Mouse (Mus musculus) liver, adult 10 weeks (tissue): ENCODE data around the gene Gja5. TPM values are rescaled to one million over a fixed set of nuclear protein-coding genes. Genes with fewer than 3 reads are reported as not detected.

ENCODE experiments used
- polyA plus RNA-seq: library from polyadenylated mRNA; stranded (reverse); fragments of 350-450 nt; fragmentation: Illumina TruSeq; extraction: RNeasy Lipid Tissue Mini Kit (QIAGEN cat#74804); gene quantifications from one replicate; pipeline ENCODE4 v1.2.3, GENCODE M21; 2014; ENCODE audit warnings: low read depth, low replicate concordance

The Gja5 gene
- polyA plus RNA-seq = 0.32 TPM

DNA sequence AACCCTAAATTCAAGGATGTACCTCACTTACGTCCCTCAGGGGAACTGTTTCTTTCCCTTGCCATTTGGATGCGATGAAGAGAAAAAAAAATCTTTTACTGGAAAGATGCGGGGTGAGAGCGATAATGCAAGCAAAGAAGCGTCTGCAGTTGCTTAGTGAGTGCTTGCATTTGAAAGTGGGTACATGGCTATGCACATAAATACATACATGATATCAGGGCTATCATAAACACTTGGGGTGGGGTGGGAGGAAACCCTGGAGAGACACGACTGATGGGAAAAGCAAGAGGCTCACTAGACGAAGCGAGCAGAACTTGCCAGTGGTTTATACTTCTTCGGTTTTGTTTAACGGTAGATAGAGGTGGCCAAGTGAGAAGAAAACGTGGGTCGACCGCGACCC, at the start of gene Gja5:
Gja5 (plus strand) TSS at position 301 of the 400 bp plus-strand sequence.

DNA sequence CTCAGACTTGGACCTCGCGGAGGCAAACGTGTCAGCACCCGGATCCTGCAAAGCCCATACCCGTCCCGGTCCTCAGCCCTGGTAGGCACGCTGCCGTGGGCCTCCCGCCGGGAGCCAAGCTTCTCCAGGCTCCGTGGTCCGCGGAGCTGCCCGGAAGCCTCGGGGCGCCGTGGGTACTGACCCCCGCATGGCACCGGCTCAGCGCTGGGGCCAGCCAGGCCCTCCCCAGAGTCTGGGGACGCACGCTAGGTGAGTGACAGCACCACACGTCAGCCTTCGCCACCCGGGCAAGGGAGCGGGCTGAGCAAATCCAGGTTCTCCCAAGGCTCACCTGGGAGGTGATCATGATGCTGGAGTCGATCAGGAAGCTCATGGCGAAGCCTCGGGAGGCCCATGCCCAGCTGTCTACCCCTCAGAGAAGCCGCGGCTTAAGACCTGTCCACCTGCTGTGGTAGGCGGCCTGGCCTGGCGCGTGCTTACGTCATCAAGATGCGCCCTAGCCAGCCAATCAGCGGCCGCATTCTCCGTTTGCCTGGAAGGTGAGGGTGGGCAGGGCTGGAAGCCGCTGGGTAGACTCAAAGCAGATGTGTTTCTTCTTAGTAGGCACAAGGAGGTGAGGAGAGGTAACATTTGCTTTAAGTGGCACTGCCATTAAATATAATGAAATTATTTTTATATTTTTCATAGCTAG, 503 bp downstream of the Gja5 start, which contains the start of gene Gpr89:
Gpr89 (minus strand) TSS at position 496 of the 691 bp plus-strand sequence.

DNA sequence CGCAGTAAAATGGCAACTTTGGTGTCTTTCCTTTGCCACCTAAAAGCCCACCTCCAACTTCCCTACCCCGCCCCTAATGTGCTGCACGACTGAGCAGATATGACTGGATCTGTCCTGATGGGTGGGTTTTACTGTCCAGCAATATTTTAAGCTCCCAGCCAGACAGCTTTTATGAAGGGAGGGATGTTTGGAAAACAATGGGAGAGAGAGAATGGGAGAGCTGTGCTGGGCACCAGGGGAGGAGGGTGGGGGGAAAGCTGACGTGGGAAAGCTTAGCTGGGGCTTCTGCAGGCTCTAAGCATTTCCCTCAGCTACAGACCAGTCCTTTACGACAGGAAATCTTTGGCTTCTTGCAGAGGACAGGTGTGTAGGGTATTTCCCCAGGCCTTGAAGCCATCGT, 21.4 kb downstream of the Gja5 start, which contains the start of gene Gja8:
Gja8 (minus strand) TSS at position 101 of the 400 bp plus-strand sequence.

Other genes starting within 250 kb of the Gja5 start
- gene Ankrd35, start 234.6 kb upstream of the Gja5 start, polyA plus RNA-seq = not detected
- 2.7 TPM for gene Pias3, start 208.3 kb upstream of the Gja5 start, polyA plus RNA-seq
- gene Nudt17, start 196.1 kb upstream of the Gja5 start, polyA plus RNA-seq = not detected
- 11.7 TPM for gene Polr3c, start 177.1 kb upstream of the Gja5 start, polyA plus RNA-seq
- 65.2 TPM for gene Rnf115, start 177.0 kb upstream of the Gja5 start, polyA plus RNA-seq
- 28.7 TPM for gene Pdzk1, start 75.4 kb upstream of the Gja5 start, polyA plus RNA-seq
- gene Cd160, start 75.3 kb upstream of the Gja5 start, polyA plus RNA-seq = 0.48 TPM
- 11.7 TPM for gene Gpr89, start 653 bp downstream of the Gja5 start, polyA plus RNA-seq
- gene Gja8, start 21.3 kb downstream of the Gja5 start, polyA plus RNA-seq = not detected